Mouse (Mus musculus) bone marrow macrophage, adult 2 months (primary cell): ENCODE data around the gene Nme7.

Experiments
- CTCF ChIP-seq: IDR thresholded peaks from 2 replicates; pipeline ENCODE4 v1.5.1; 2012; ENCODE audit warnings: low read depth, mild to moderate bottlenecking, low read length, moderate library complexity
- POLR2A ChIP-seq: IDR thresholded peaks from 2 replicates; pipeline ENCODE4 v1.6.1; 2012; ENCODE audit warnings: mild to moderate bottlenecking, low read depth, low read length, borderline replicate concordance

DNA sequence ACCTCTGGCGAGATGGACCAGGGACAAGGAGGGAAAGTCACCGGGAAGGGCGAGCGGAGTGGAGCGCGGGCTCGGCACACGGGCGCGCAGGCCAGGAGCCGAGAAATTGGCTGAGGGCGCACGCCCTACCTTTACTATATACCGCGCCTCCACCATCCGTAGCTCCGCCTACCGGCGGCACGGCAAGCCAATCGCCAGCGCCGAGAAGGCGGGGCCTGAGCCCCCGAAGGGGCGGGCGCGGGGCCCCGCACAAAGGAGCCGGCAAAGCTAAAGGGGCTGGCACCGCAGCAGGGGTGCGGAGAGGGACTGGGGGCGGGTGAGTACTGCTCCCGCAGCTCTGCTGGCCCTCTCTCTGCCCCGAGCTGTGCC lies 154.3 kb downstream of the Nme7 start, which contains the start of gene Atp1b1:
- no peak for TF ChIP-seq CTCF
- no peak for TF ChIP-seq POLR2A
